Mouse (Mus musculus) urinary bladder, postnatal 25 days (tissue): ENCODE data around the gene Usp30.

Experiments used
- DNase-seq: peaks from one replicate; pipeline ENCODE4 v3.0.0; 2022; ENCODE audit warnings: low spot score

Usp30 gene

GRCm38 (mm10) chr5:114127374-114128349 lies 62.4 kb downstream of the Usp30 start, which contains the start of gene Alkbh2:
TSS of gene Alkbh2 (minus strand) at chr5:114128218.
- peak; percentile 88 for DNase-seq

- DNase-seq, result no peak
Observed at GRCm38 (mm10) chr5:114129550-114130210, 64.4 kb downstream of the Usp30 start.

GRCm38 (mm10) chr5:114130211-114130605 lies 64.9 kb downstream of the Usp30 start, which contains the start of gene Ung:
TSS of gene Ung (plus strand) at chr5:114130386.
- DNase-seq, result peak; percentile 60

- peak; percentile 90 for DNase-seq
Observed at GRCm38 (mm10) chr5:114130698-114131520, 65.6 kb downstream of the Usp30 start.

GRCm38 (mm10) chr5:114131521-114131840 lies 66.2 kb downstream of the Usp30 start:
- peak; percentile 33 for DNase-seq

GRCm38 (mm10) chr5:114132841-114133240 lies 67.6 kb downstream of the Usp30 start:
- no peak for DNase-seq

GRCm38 (mm10) chr5:114134091-114134534 lies 68.9 kb downstream of the Usp30 start:
- peak; percentile 34 for DNase-seq

- DNase-seq, result no peak
Observed at GRCm38 (mm10) chr5:114135516-114135915, 70.3 kb downstream of the Usp30 start.

GRCm38 (mm10) chr5:114137481-114138276 lies 72.4 kb downstream of the Usp30 start:
- no peak for DNase-seq

GRCm38 (mm10) chr5:114138277-114139164 lies 73.3 kb downstream of the Usp30 start:
- DNase-seq, result no peak

GRCm38 (mm10) chr5:114139175-114139574 lies 73.9 kb downstream of the Usp30 start:
- peak; percentile 43 for DNase-seq

- DNase-seq, result no peak
Observed at GRCm38 (mm10) chr5:114146028-114146888, 81.0 kb downstream of the Usp30 start, which contains the start of gene Acacb. TSS of gene Acacb (plus strand) at chr5:114146535.

- no peak for DNase-seq
Observed at GRCm38 (mm10) chr5:114147043-114147972, 82.0 kb downstream of the Usp30 start.

GRCm38 (mm10) chr5:114152359-114153092 lies 87.3 kb downstream of the Usp30 start:
- DNase-seq, result no peak

- no peak for DNase-seq
Observed at GRCm38 (mm10) chr5:114153490-114153889, 88.2 kb downstream of the Usp30 start.

- no peak for DNase-seq
Observed at GRCm38 (mm10) chr5:114154765-114155164, 89.5 kb downstream of the Usp30 start.
